Mouse (Mus musculus) monocyte, adult 5-6 weeks (primary cell): ENCODE measurements around the gene Wdfy3. TPM values are rescaled to one million over a fixed set of nuclear protein-coding genes. Genes with fewer than 3 reads are reported as not detected.
A peak's percentile ranks its signal among the peaks of the same experiment; 100 is the strongest.
"Not testable (repeated sequence)": the region's sequence is repeated elsewhere in the genome, so short reads cannot be mapped to it uniquely, and the experiment has no call there.

Experiments used
- ATAC-seq: fragments of 153-309, 156-312 bp; replicated peaks from 2 replicates; pipeline ENCODE4 v1.8.0; 2017; ENCODE audit warnings: mild to moderate bottlenecking; ENCODE audit not compliant: low TSS enrichment, insufficient number of reproducible peaks, severe bottlenecking, poor library complexity, low FRiP score
- total RNA-seq: library from RNA; stranded (forward); fragments of 200-1000, 200-491, 200-594 nt; gene quantifications from 3 replicates; pipeline ENCODE4 v1.2.3, GENCODE M21; 2017

Wdfy3 gene
- total RNA-seq: 8.1 to 15.0 TPM (median 10.9 TPM) in 3 replicates

GRCm38 (mm10) chr5:102069767-102070413 lies at the start of gene Wdfy3:
Wdfy3 (minus strand) TSS chr5:102069921.
- peak; percentile 85 for ATAC-seq

GRCm38 (mm10) chr5:102113009-102113408 lies 43.3 kb upstream of the Wdfy3 start:
- ATAC-seq: no peak

GRCm38 (mm10) chr5:102112034-102112433 lies 42.3 kb upstream of the Wdfy3 start:
- no peak for ATAC-seq

GRCm38 (mm10) chr5:102110031-102110430 lies 40.3 kb upstream of the Wdfy3 start:
- no peak for ATAC-seq

- no peak for ATAC-seq
Measured at GRCm38 (mm10) chr5:102105919-102106318, 36.2 kb upstream of the Wdfy3 start.

GRCm38 (mm10) chr5:102101815-102102214 lies 32.1 kb upstream of the Wdfy3 start:
- ATAC-seq: not testable (repeated sequence)

GRCm38 (mm10) chr5:102100246-102101241 lies 30.8 kb upstream of the Wdfy3 start:
- no peak for ATAC-seq

GRCm38 (mm10) chr5:102095576-102095975 lies 25.9 kb upstream of the Wdfy3 start:
- no peak for ATAC-seq

GRCm38 (mm10) chr5:102090686-102091085 lies 21.0 kb upstream of the Wdfy3 start:
- ATAC-seq: no peak

GRCm38 (mm10) chr5:102084737-102085705 lies 15.3 kb upstream of the Wdfy3 start:
- no peak for ATAC-seq

- no peak for ATAC-seq
Measured at GRCm38 (mm10) chr5:102074086-102074485, 4.4 kb upstream of the Wdfy3 start.

GRCm38 (mm10) chr5:102072057-102072456 lies 2.3 kb upstream of the Wdfy3 start:
- ATAC-seq: no peak

GRCm38 (mm10) chr5:102071241-102071640 lies 1.5 kb upstream of the Wdfy3 start:
- ATAC-seq: no peak

- no peak for ATAC-seq
Measured at GRCm38 (mm10) chr5:102070788-102071187, 1.1 kb upstream of the Wdfy3 start.

- peak; percentile 69 for ATAC-seq
Measured at GRCm38 (mm10) chr5:102070414-102070768, 670 bp upstream of the Wdfy3 start.

- no peak for ATAC-seq
Measured at GRCm38 (mm10) chr5:102069051-102069766, 512 bp downstream of the Wdfy3 start.

- ATAC-seq: no peak
Measured at GRCm38 (mm10) chr5:102066458-102066857, 3.3 kb downstream of the Wdfy3 start.
